Mouse (Mus musculus) neural tube, embryonic 14.5 days (tissue): ENCODE data around the gene Nup88. TPM values are rescaled to one million over a fixed set of nuclear protein-coding genes. Genes with fewer than 3 reads are reported as not detected.

Experiments used
- ATAC-seq: fragments of 200-750 bp; cut with Nextera tagmentation; 2 replicates; pipeline ENCODE4 v1.8.0; 2017; ENCODE audit warnings: low read depth, mild to moderate bottlenecking, moderate TSS enrichment, moderate library complexity
- H3K27ac ChIP-seq: fragments of 300-500 bp; sonication (generic); 2 replicates; pipeline ENCODE4 v1.5.1; 2014; ENCODE audit warnings: low read depth, mild to moderate bottlenecking, control low read depth, low read length, moderate library complexity, mixed read lengths
- H3K27me3 ChIP-seq: fragments of 300-500 bp; sonication (generic); 2 replicates; pipeline ENCODE4 v1.6.1; 2014; ENCODE audit warnings: low read length; ENCODE audit not compliant: control insufficient read depth, insufficient read depth
- H3K36me3 ChIP-seq: fragments of 300-500 bp; sonication (generic); 2 replicates; pipeline ENCODE4 v1.6.1; 2014; ENCODE audit warnings: low read length, mixed read lengths; ENCODE audit not compliant: control insufficient read depth, insufficient read depth
- H3K4me1 ChIP-seq: fragments of 300-500 bp; sonication (generic); 2 replicates; pipeline ENCODE4 v1.6.1; 2014; ENCODE audit warnings: low read length; ENCODE audit not compliant: control insufficient read depth, insufficient read depth
- H3K4me2 ChIP-seq: fragments of 300-500 bp; sonication (generic); 2 replicates; pipeline ENCODE4 v1.6.1; 2014; ENCODE audit warnings: mild to moderate bottlenecking, low read depth, low read length, control low read depth
- H3K4me3 ChIP-seq: fragments of 300-500 bp; sonication (generic); 2 replicates; pipeline ENCODE4 v1.5.1; 2014; ENCODE audit warnings: low read depth, low read length, control low read depth, mixed read lengths
- H3K9ac ChIP-seq: fragments of 300-500 bp; sonication (generic); replicated peaks from 2 replicates; pipeline ENCODE4 v1.6.1; 2014; ENCODE audit warnings: low read depth, mild to moderate bottlenecking, control low read depth, low read length, mixed read lengths
- H3K9me3 ChIP-seq: fragments of 300-500 bp; sonication (generic); 2 replicates; pipeline ENCODE4 v1.6.1; 2016; ENCODE audit warnings: low read length; ENCODE audit not compliant: control insufficient read depth
- WGBS: fragments of 180-500 bp; shearing (Covaris S2); extraction: QIAGEN DNeasy Blood & Tissue Kit; methylation state at CpG from one replicate; pipeline ENCODE4 v1.1.7; 2014; 5-methylcytosine and 5-hydroxymethylcytosine counted together
- polyA plus RNA-seq: library from polyadenylated mRNA; unstranded; fragments of >200 nt; fragmentation: Nextera tagmentation; extraction: Ambion mirVana; gene quantifications from 2 replicates; pipeline ENCODE4 v1.2.1, GENCODE M21; 2014

Nup88 gene
- polyA plus RNA-seq, 1 experiment from 2014 or later = 131 TPM

GRCm38 (mm10) chr11:71004316-71004773 is 34.6 kb upstream of the Nup88 start, which contains the start of gene Dhx33:
Gene Dhx33 (minus strand): TSS chr11:71004437.
- peak within 1 kb of the TSS; percentile 83 for H3K4me2 ChIP-seq
- H3K27me3 ChIP-seq = no peaks in the 10 kb centered on the region
- WGBS = under 1% methylated on average over 35 of the region's 35 CpGs
- peaks cover 7% of the 10 kb centered on the region for H3K36me3 ChIP-seq
- H3K27ac ChIP-seq = peak within 1 kb of the TSS; percentile 57
- H3K9ac ChIP-seq = peak within 1 kb of the TSS; percentile 65
- no peaks in the 10 kb centered on the region for H3K9me3 ChIP-seq
- H3K4me1 ChIP-seq = peaks cover 12% of the 10 kb centered on the region; the same call in 1 of the 2 replicates
- H3K4me3 ChIP-seq = peak within 1 kb of the TSS; percentile 81
- peak; percentile 98 for ATAC-seq

- no peaks in the 10 kb centered on the region for H3K27me3 ChIP-seq
- under 1% methylated on average over 49 of the region's 49 CpGs for WGBS
Measured at GRCm38 (mm10) chr11:71003611-71004315, 34.0 kb upstream of the Nup88 start.

GRCm38 (mm10) chr11:71001167-71001566 is 31.4 kb upstream of the Nup88 start:
- Histone ChIP-seq H3K36me3 (peaks cover 20% of the 10 kb centered on the region; the same call in 1 of the 2 replicates), H3K4me3 (no peak overlapping the region), H3K9ac (no peak overlapping the region), H3K4me1 (peaks cover 12% of the 10 kb centered on the region; the same call in 1 of the 2 replicates), H3K27ac (no peak overlapping the region), H3K4me2 (no peak overlapping the region), H3K9me3 (no peaks in the 10 kb centered on the region), H3K27me3 (no peaks in the 10 kb centered on the region)
- WGBS = 97% methylated on average over 4 of the region's 4 CpGs
- no peak for ATAC-seq

More at GRCm38 (mm10) chr11:71003611-71004315, 34.0 kb upstream of the Nup88 start:
- peaks cover 12% of the 10 kb centered on the region; the same call in 1 of the 2 replicates for H3K4me1 ChIP-seq
- peak overlapping the region; percentile 81 for H3K4me3 ChIP-seq
- H3K9ac ChIP-seq = peak overlapping the region; percentile 65
- ATAC-seq = peak; percentile 80
- H3K36me3 ChIP-seq = peaks cover 10% of the 10 kb centered on the region
- peak overlapping the region; percentile 57 for H3K27ac ChIP-seq
- no peaks in the 10 kb centered on the region for H3K9me3 ChIP-seq
- H3K4me2 ChIP-seq = peak overlapping the region; percentile 83

GRCm38 (mm10) chr11:70982557-70983228 is 12.9 kb upstream of the Nup88 start, which contains the start of gene C1qbp:
Gene C1qbp (minus strand): TSS chr11:70983026.
- H3K27ac ChIP-seq = 0 out of 2 replicates have a peak within 1 kb of the TSS, but pooled peaks have one; percentile 34
- H3K4me1 ChIP-seq = peaks cover 2% of the 10 kb centered on the region; the same call in 1 of the 2 replicates
- peak; percentile 96 for ATAC-seq
- peak within 1 kb of the TSS; percentile 74 for H3K4me2 ChIP-seq
- H3K36me3 ChIP-seq = peaks cover 47% of the 10 kb centered on the region
- no peaks in the 10 kb centered on the region for H3K27me3 ChIP-seq
- peak within 1 kb of the TSS; percentile 99 for H3K4me3 ChIP-seq
- H3K9ac ChIP-seq = peak within 1 kb of the TSS; percentile 82
- WGBS = 1% methylated on average over 60 of the region's 64 CpGs
- no peaks in the 10 kb centered on the region for H3K9me3 ChIP-seq

- peak overlapping the region; percentile 74 for H3K4me2 ChIP-seq
- H3K4me3 ChIP-seq = peak overlapping the region; percentile 99
- no peak; the same call in 1 of the 2 replicates for ATAC-seq
- H3K9me3 ChIP-seq = no peaks in the 10 kb centered on the region
- no peaks in the 10 kb centered on the region for H3K27me3 ChIP-seq
- WGBS = 11% methylated on average over 12 of the region's 12 CpGs
- no peak overlapping the region for H3K27ac ChIP-seq
- peak overlapping the region; percentile 82 for H3K9ac ChIP-seq
- peaks cover 49% of the 10 kb centered on the region for H3K36me3 ChIP-seq
- peaks cover 2% of the 10 kb centered on the region; the same call in 1 of the 2 replicates for H3K4me1 ChIP-seq
Measured at GRCm38 (mm10) chr11:70982030-70982429, 12.3 kb upstream of the Nup88 start.

GRCm38 (mm10) chr11:70980751-70981510 is 11.2 kb upstream of the Nup88 start:
- Histone ChIP-seq H3K9ac (no peak overlapping the region), H3K9me3 (no peaks in the 10 kb centered on the region), H3K4me3 (no peak overlapping the region), H3K4me1 (peaks cover 2% of the 10 kb centered on the region; the same call in 1 of the 2 replicates), H3K4me2 (no peak overlapping the region), H3K27ac (no peak overlapping the region), H3K36me3 (peaks cover 53% of the 10 kb centered on the region), H3K27me3 (no peaks in the 10 kb centered on the region)
- 97% methylated on average over 14 of the region's 14 CpGs for WGBS
- ATAC-seq = no peak

- ATAC-seq = no peak
- Histone ChIP-seq H3K4me3 (no peak overlapping the region), H3K27me3 (no peaks in the 10 kb centered on the region), H3K9ac (no peak overlapping the region), H3K9me3 (no peaks in the 10 kb centered on the region), H3K4me1 (peaks cover 2% of the 10 kb centered on the region; the same call in 1 of the 2 replicates), H3K27ac (no peak overlapping the region), H3K4me2 (no peak overlapping the region), H3K36me3 (peaks cover 49% of the 10 kb centered on the region)
- 79% methylated on average over 6 of the region's 6 CpGs for WGBS
Measured at GRCm38 (mm10) chr11:70980232-70980631, 10.5 kb upstream of the Nup88 start.

GRCm38 (mm10) chr11:70977293-70977692 is 7.5 kb upstream of the Nup88 start:
- no peak overlapping the region for H3K4me2 ChIP-seq
- no peak for ATAC-seq
- no peak overlapping the region for H3K9ac ChIP-seq
- 96% methylated on average over 6 of the region's 6 CpGs for WGBS
- no peaks in the 10 kb centered on the region for H3K9me3 ChIP-seq
- peaks cover 60% of the 10 kb centered on the region for H3K36me3 ChIP-seq
- no peak overlapping the region for H3K4me3 ChIP-seq
- H3K27ac ChIP-seq = no peak overlapping the region
- no peaks in the 10 kb centered on the region for H3K27me3 ChIP-seq
- H3K4me1 ChIP-seq = peaks cover 2% of the 10 kb centered on the region; the same call in 1 of the 2 replicates
